Mouse (Mus musculus) CD4-positive, CD25-positive, alpha-beta regulatory T cell, adult 2 months (primary cell): ENCODE measurements around the gene Gm11096.

Source experiments
- DNase-seq: peaks from one replicate; pipeline ENCODE4 v3.0.0-alpha.2; 2012; ENCODE audit warnings: low read depth, low spot score

Gm11096 gene

GRCm38 (mm10) chr17:81480351-81481161, 39.0 kb downstream of the Gm11096 start:
- no peak for DNase-seq

- DNase-seq = no peak
These were observed 40.4 kb downstream of the Gm11096 start for GRCm38 (mm10) chr17:81481843-81482490.

GRCm38 (mm10) chr17:81486388-81486787, 44.8 kb downstream of the Gm11096 start:
- no peak for DNase-seq
